Mouse (Mus musculus) induced T-regulatory cell, adult 2 months (primary cell): ENCODE measurements around the gene AC109138.7.

ENCODE experiments used
- DNase-seq: peaks from one replicate; pipeline ENCODE4 v3.0.0-alpha.2; 2012; ENCODE audit warnings: low read depth

Gene AC109138.7

GRCm38 (mm10) chr19:4255583-4256162, 41.5 kb downstream of the AC109138.7 start:
- DNase-seq = peak; percentile 70

GRCm38 (mm10) chr19:4257216-4257896, 43.2 kb downstream of the AC109138.7 start:
- peak; percentile 98 for DNase-seq

GRCm38 (mm10) chr19:4257897-4258252, 43.7 kb downstream of the AC109138.7 start:
- DNase-seq = no peak

- DNase-seq = peak; percentile 68
Measured at GRCm38 (mm10) chr19:4261038-4261698, 47.0 kb downstream of the AC109138.7 start.

GRCm38 (mm10) chr19:4262756-4263155, 48.6 kb downstream of the AC109138.7 start:
- no peak for DNase-seq

- DNase-seq = no peak
Measured at GRCm38 (mm10) chr19:4263702-4264101, 49.5 kb downstream of the AC109138.7 start.

GRCm38 (mm10) chr19:4264171-4264780, 50.1 kb downstream of the AC109138.7 start:
- no peak for DNase-seq

- no peak for DNase-seq
Measured at GRCm38 (mm10) chr19:4265956-4266355, 51.8 kb downstream of the AC109138.7 start.

- peak; percentile 87 for DNase-seq
Measured at GRCm38 (mm10) chr19:4268566-4269361, 54.6 kb downstream of the AC109138.7 start, which contains the start of gene Ssh3. TSS of gene Ssh3 (minus strand) at chr19:4269180.

- DNase-seq = no peak
Measured at GRCm38 (mm10) chr19:4270187-4270586, 56.0 kb downstream of the AC109138.7 start.

GRCm38 (mm10) chr19:4270972-4271371, 56.8 kb downstream of the AC109138.7 start:
- no peak for DNase-seq

- peak; percentile 70 for DNase-seq
Measured at GRCm38 (mm10) chr19:4279487-4279886, 65.3 kb downstream of the AC109138.7 start.

GRCm38 (mm10) chr19:4280425-4280824, 66.3 kb downstream of the AC109138.7 start:
- DNase-seq = no peak
